Mouse (Mus musculus) MEL (cell line): ENCODE data around the gene 1110051M20Rik. TPM values are rescaled to one million over a fixed set of nuclear protein-coding genes. Genes with fewer than 3 reads are reported as not detected.

Source experiments
- DNase-seq: peaks from one replicate; pipeline ENCODE4 v3.0.0; 2011; ENCODE audit warnings: low read depth, low spot score
- H3K27ac ChIP-seq: 2 replicates; pipeline ENCODE4 v1.5.1; 2012; ENCODE audit warnings: low read depth, mild to moderate bottlenecking, control low read depth, low read length, moderate library complexity; ENCODE audit not compliant: control insufficient read depth
- H3K27me3 ChIP-seq, 2 experiments: fragments of 150-350 bp in 1 of 2; sonication (generic) in 1 of 2; 2 replicates each; pipeline ENCODE4 v1.6.1; 2012; ENCODE audit warnings: low read length in 2 of 2, mild to moderate bottlenecking in 2 of 2, improper control_type of control experiment in 1 of 2, moderate library complexity in 1 of 2; ENCODE audit not compliant: insufficient read depth in 2 of 2, control insufficient read depth in 1 of 2
- H3K36me3 ChIP-seq, 2 experiments: 2 replicates each; pipeline ENCODE4 v1.6.1; 2012 to 2014; ENCODE audit warnings: low read length in 2 of 2, improper control_type of control experiment in 1 of 2, inconsistent platforms in 1 of 2, mild to moderate bottlenecking in 1 of 2; ENCODE audit not compliant: insufficient read depth in 2 of 2, control insufficient read depth in 1 of 2
- H3K4me1 ChIP-seq, 2 experiments: fragments of 150-350 bp in 1 of 2; sonication (generic) in 1 of 2; 2 replicates each; pipeline ENCODE4 v1.6.1; 2012; ENCODE audit warnings: low read length in 2 of 2, improper control_type of control experiment in 1 of 2, mild to moderate bottlenecking in 1 of 2; ENCODE audit not compliant: insufficient read depth in 2 of 2, control insufficient read depth in 1 of 2
- H3K4me3 ChIP-seq, 2 experiments: fragments of 150-350 bp in 1 of 2; sonication (generic) in 1 of 2; 2 replicates each; pipeline ENCODE4 v1.5.1; 2012; ENCODE audit warnings: low read depth in 2 of 2, low read length in 2 of 2, mild to moderate bottlenecking in 2 of 2, moderate library complexity in 2 of 2, control low read depth in 1 of 2, improper control_type of control experiment in 1 of 2; ENCODE audit not compliant: control insufficient read depth in 1 of 2, insufficient read depth in 1 of 2
- H3K79me2 ChIP-seq: 2 replicates; pipeline ENCODE4 v1.6.1; 2012; ENCODE audit warnings: mild to moderate bottlenecking, low read length, moderate library complexity; ENCODE audit not compliant: control insufficient read depth, poor library complexity, insufficient read depth
- H3K9ac ChIP-seq: 2 replicates; pipeline ENCODE4 v1.6.1; 2012; ENCODE audit warnings: low read depth, mild to moderate bottlenecking, control low read depth, low read length, moderate library complexity; ENCODE audit not compliant: control insufficient read depth, poor library complexity, severe bottlenecking
- H3K9me3 ChIP-seq: fragments of 150-350 bp; sonication (generic); replicated peaks from 2 replicates; pipeline ENCODE4 v1.6.1; 2012; ENCODE audit warnings: mild to moderate bottlenecking, low read length, improper control_type of control experiment, moderate library complexity; ENCODE audit not compliant: insufficient read depth
- CHD1 ChIP-seq: IDR thresholded peaks from 2 replicates; pipeline ENCODE4 v1.6.1; 2012; ENCODE audit warnings: low read depth, mild to moderate bottlenecking, inconsistent platforms, low read length, improper control_type of control experiment
- CTCF ChIP-seq, 3 experiments: IDR thresholded peaks in 2 of 3; conservative IDR thresholded peaks in 1 of 3; 2 replicates each; pipeline ENCODE4 v1.5.1; 2011 to 2012; ENCODE audit warnings: low read length in 3 of 3, low read depth in 2 of 3, mild to moderate bottlenecking in 2 of 3, improper control_type of control experiment in 1 of 3, inconsistent platforms in 1 of 3, mixed read lengths in 1 of 3, moderate library complexity in 1 of 3; ENCODE audit not compliant: control insufficient read depth in 1 of 3, insufficient read depth in 1 of 3, poor library complexity in 1 of 3, severe bottlenecking in 1 of 3
- E2F4 ChIP-seq: IDR thresholded peaks from 2 replicates; pipeline ENCODE4 v1.6.1; 2011; ENCODE audit warnings: low read depth, low read length, improper control_type of control experiment, borderline replicate concordance
- EP300 ChIP-seq, 2 experiments: IDR thresholded peaks; 2 replicates each; pipeline ENCODE4 v1.6.1; 2011; ENCODE audit warnings: improper control_type of control experiment in 2 of 2, low read length in 2 of 2, low read depth in 1 of 2, mild to moderate bottlenecking in 1 of 2
- ETS1 ChIP-seq: IDR thresholded peaks from 2 replicates; pipeline ENCODE4 v1.6.1; 2012; ENCODE audit warnings: low read depth, mild to moderate bottlenecking, inconsistent platforms, low read length, improper control_type of control experiment, moderate library complexity
- GATA1 ChIP-seq: IDR thresholded peaks from 2 replicates; pipeline ENCODE4 v1.6.1; 2011; ENCODE audit warnings: low read depth, low read length, improper control_type of control experiment
- MAFK ChIP-seq: IDR thresholded peaks from 2 replicates; pipeline ENCODE4 v1.6.1; 2011; ENCODE audit warnings: low read depth, mild to moderate bottlenecking, low read length, improper control_type of control experiment, borderline replicate concordance
- MAX ChIP-seq: IDR thresholded peaks from 2 replicates; pipeline ENCODE4 v1.6.1; 2011; ENCODE audit warnings: low read length, improper control_type of control experiment
- MAZ ChIP-seq: IDR thresholded peaks from 2 replicates; pipeline ENCODE4 v1.6.1; 2012; ENCODE audit warnings: low read depth, mild to moderate bottlenecking, inconsistent platforms, low read length, improper control_type of control experiment
- MEF2A ChIP-seq: IDR thresholded peaks from 2 replicates; pipeline ENCODE4 v1.6.1; 2014; ENCODE audit warnings: low read depth, mild to moderate bottlenecking, inconsistent platforms, low read length, improper control_type of control experiment; ENCODE audit not compliant: poor library complexity, insufficient replicate concordance, severe bottlenecking; ENCODE audit errors: extremely low read depth
- POLR2A ChIP-seq, 2 experiments: IDR thresholded peaks; 2 replicates each; pipeline ENCODE4 v1.6.1; 2011 to 2012; ENCODE audit warnings: low read length in 2 of 2, mild to moderate bottlenecking in 2 of 2, control low read depth in 1 of 2, improper control_type of control experiment in 1 of 2, low read depth in 1 of 2, moderate library complexity in 1 of 2; ENCODE audit not compliant: control insufficient read depth in 1 of 2, insufficient read depth in 1 of 2, poor library complexity in 1 of 2
- POLR2AphosphoS2 ChIP-seq: IDR thresholded peaks from 2 replicates; pipeline ENCODE4 v1.6.1; 2011; ENCODE audit warnings: low read length, improper control_type of control experiment
- RAD21 ChIP-seq: IDR thresholded peaks from 2 replicates; pipeline ENCODE4 v1.6.1; 2011; ENCODE audit warnings: mild to moderate bottlenecking, low read depth, low read length, improper control_type of control experiment
- RCOR1 ChIP-seq: IDR thresholded peaks from 2 replicates; pipeline ENCODE4 v1.6.1; 2012; ENCODE audit warnings: low read depth, mild to moderate bottlenecking, inconsistent platforms, low read length, improper control_type of control experiment
- SMC3 ChIP-seq: IDR thresholded peaks from 2 replicates; pipeline ENCODE4 v1.6.1; 2011; ENCODE audit warnings: low read depth, low read length, improper control_type of control experiment
- TAL1 ChIP-seq: IDR thresholded peaks from 2 replicates; pipeline ENCODE4 v1.6.1; 2012; ENCODE audit warnings: mild to moderate bottlenecking, inconsistent platforms, low read length, moderate library complexity, mixed read lengths
- TBP ChIP-seq: IDR thresholded peaks from 2 replicates; pipeline ENCODE4 v1.8.0; 2011; ENCODE audit warnings: low read depth, low read length, improper control_type of control experiment
- polyA plus RNA-seq, 2 experiments: library from polyadenylated mRNA; stranded (reverse) in 1 of 2; unstranded in 1 of 2; fragments of >175 nt in 1 of 2; fragments of >200 nt in 1 of 2; gene quantifications; 2 replicates each; pipeline versions ENCODE4 v1.2.1 to v1.2.4; 2012; ENCODE audit warnings: low replicate concordance in 2 of 2, low read depth in 1 of 2; ENCODE audit not compliant: insufficient read length in 2 of 2, insufficient read depth in 1 of 2, missing spikeins in 1 of 2
- total RNA-seq: library from RNA; depleted of rRNA; stranded (reverse); fragments of 300-350 nt; gene quantifications from 2 replicates; pipeline ENCODE4 v1.2.3, GENCODE M21; 2012

1110051M20Rik gene
- total and polyA plus RNA-seq, 3 experiments, result 23.0 to 23.3 TPM; not detected in 1

DNA sequence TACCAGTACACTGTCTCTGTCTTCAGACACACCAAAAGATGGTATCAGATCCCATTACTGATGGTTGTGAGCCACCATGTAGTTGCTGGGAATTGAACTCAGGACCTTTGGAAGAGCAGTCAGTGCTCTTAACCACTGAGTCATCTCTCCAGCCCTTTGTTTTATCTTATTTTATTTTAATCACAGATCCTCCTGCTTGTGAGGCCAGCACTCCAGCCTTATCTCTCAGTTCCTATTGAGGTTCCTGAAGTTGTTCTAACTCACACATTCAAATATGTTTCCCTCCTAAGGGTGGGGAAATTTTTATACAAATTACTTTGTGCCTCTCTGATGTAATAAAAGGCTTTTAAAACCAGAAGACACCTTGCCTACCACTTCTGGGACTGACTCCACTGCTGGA lies 137.9 kb downstream of the 1110051M20Rik start:
- DNase-seq, result peak; percentile 57
- Histone ChIP-seq H3K27ac (no peak overlapping the region), H3K36me3 (peaks cover 0 to 16% of the 10 kb centered on the region in 2 experiments; a peak in 2 of 4 replicates), H3K27me3 (no peaks in the 10 kb centered on the region), H3K9ac (no peak overlapping the region), H3K79me2 (no peaks in the 10 kb centered on the region), H3K9me3 (no peaks in the 10 kb centered on the region), H3K4me3 (no peak overlapping the region), H3K4me1 (peaks cover 3 to 20% of the 10 kb centered on the region in 2 experiments)
- TF ChIP-seq GATA1 (peak; percentile 69), ETS1 (no peak), MAZ (no peak), MAFK (peak; percentile 72; the same call in 1 of the 2 replicates), CHD1 (no peak), MEF2A (no peak), TAL1 (no peak), TBP (peak; percentile 97), EP300 (IDR thresholded peaks at IDR 0.05; ENCODE audit: low read depth in 1 of 2, low read length in 2 of 2) (0 out of 4 replicates have a peak, but pooled peaks of 1 of the 2 experiments have one; percentile 28)

DNA sequence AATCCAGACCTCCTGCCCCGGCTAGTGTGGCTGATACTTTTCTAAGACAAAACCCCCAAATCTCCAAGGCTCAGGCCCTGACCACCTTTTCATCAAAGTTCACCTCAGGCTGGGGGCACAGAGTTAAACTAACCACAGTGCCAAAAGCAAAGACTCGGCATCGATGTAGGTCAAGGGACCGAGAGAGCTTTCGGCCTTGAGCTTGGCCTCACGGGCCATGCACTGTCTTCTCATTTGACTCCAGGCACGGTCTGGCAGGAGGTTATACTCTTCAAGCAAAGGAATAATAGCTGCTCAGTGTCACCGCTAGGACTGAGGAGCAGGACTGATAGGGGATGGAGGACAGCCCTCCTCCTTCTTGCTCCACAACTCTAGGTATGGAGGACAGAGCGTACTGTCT lies 138.6 kb downstream of the 1110051M20Rik start:
- no peak for DNase-seq
- Histone ChIP-seq H3K9ac (no peak overlapping the region), H3K9me3 (no peaks in the 10 kb centered on the region), H3K4me3 (no peak overlapping the region)
- no peak for TF ChIP-seq SMC3
- no peak for TF ChIP-seq MAZ
- no peak for TF ChIP-seq POLR2A (IDR thresholded peaks at IDR 0.05; ENCODE audit: control insufficient read depth in 1 of 2, insufficient read depth in 1 of 2, low read depth in 1 of 2, low read length in 2 of 2, poor library complexity in 1 of 2)
- TF ChIP-seq POLR2AphosphoS2, result no peak
- no peak for TF ChIP-seq MAFK
- TF ChIP-seq CTCF (IDR thresholded peaks at IDR 0.05 in 2 of 3, conservative IDR thresholded peaks at IDR 0.05 in 1 of 3; ENCODE audit: control insufficient read depth in 1 of 3, insufficient read depth in 1 of 3, low read depth in 2 of 3, low read length in 3 of 3, poor library complexity in 1 of 3, severe bottlenecking in 1 of 3), result no peak
- no peak for TF ChIP-seq TBP
- TF ChIP-seq RCOR1, result no peak
- no peak for TF ChIP-seq RAD21
- TF ChIP-seq MAX, result no peak
- TF ChIP-seq E2F4, result no peak
- TF ChIP-seq, all 39 proteins: peak for 0
- H3K27ac ChIP-seq, result no peak overlapping the region
- H3K4me1 ChIP-seq, result peaks cover 3 to 20% of the 10 kb centered on the region in 2 experiments
- no peaks in the 10 kb centered on the region for H3K79me2 ChIP-seq
- H3K36me3 ChIP-seq, result peaks cover 0 to 16% of the 10 kb centered on the region in 2 experiments; a peak in 2 of 4 replicates
- no peaks in the 10 kb centered on the region for H3K27me3 ChIP-seq
